Mouse (Mus musculus) limb, embryonic 11.5 days (tissue): ENCODE results near the gene Gm21761. TPM values are rescaled to one million over a fixed set of nuclear protein-coding genes. Genes with fewer than 3 reads are reported as not detected.

ENCODE experiments used
- polyA plus RNA-seq: library from polyadenylated mRNA; unstranded; fragments of >200 nt; fragmentation: Nextera tagmentation; extraction: Ambion mirVana; gene quantifications from 2 replicates; pipeline ENCODE4 v1.2.1, GENCODE M21; 2014

Gene Gm21761
- polyA plus RNA-seq, 1 experiment from 2014 or later: not detected

Other genes starting within 250 kb of the Gm21761 start
- gene Hmgcs1, start 238.9 kb downstream of the Gm21761 start, polyA plus RNA-seq: 212 and 221 TPM in 2 replicates
- 1.8 and 2.0 TPM in 2 replicates for gene Nim1k, start 173.4 kb downstream of the Gm21761 start, polyA plus RNA-seq
- gene Zfp131, start 138.4 kb downstream of the Gm21761 start, polyA plus RNA-seq: 44.4 and 47.9 TPM in 2 replicates
- not detected in 2 replicates for gene AF067063, start 99.1 kb downstream of the Gm21761 start, polyA plus RNA-seq
- gene D13Ertd608e, start 93.3 kb downstream of the Gm21761 start, polyA plus RNA-seq: not detected in 2 replicates
- gene Tcstv1, start 34.5 kb downstream of the Gm21761 start, polyA plus RNA-seq: not detected in 2 replicates
- gene B020031M17Rik, start 21.5 kb upstream of the Gm21761 start, polyA plus RNA-seq: not detected in 2 replicates
- not detected in 2 replicates for gene Gm36079, start 97.7 kb upstream of the Gm21761 start, polyA plus RNA-seq
- gene Gm21188, start 122.9 kb upstream of the Gm21761 start, polyA plus RNA-seq: not detected in 2 replicates
- gene Gm20767, start 211.0 kb upstream of the Gm21761 start, polyA plus RNA-seq: not detected in 2 replicates
- gene Gm21818, start 243.2 kb upstream of the Gm21761 start, polyA plus RNA-seq: not detected in 2 replicates